Mouse (Mus musculus) C2C12 (cell line): ENCODE results near the gene Nck2.

ENCODE experiments used
- CTCF ChIP-seq: IDR thresholded peaks from one replicate; pipeline ENCODE4 v1.5.1; 2011; ENCODE audit not compliant: control insufficient read depth, insufficient read depth, insufficient read length
- MAX ChIP-seq: IDR thresholded peaks from one replicate; pipeline ENCODE4 v1.6.1; 2011; ENCODE audit warnings: mild to moderate bottlenecking, control low read depth
- MYOG ChIP-seq: IDR thresholded peaks from one replicate; pipeline ENCODE4 v1.6.1; 2011; ENCODE audit not compliant: control insufficient read depth, insufficient read length; ENCODE audit errors: extremely low read depth
- USF1 ChIP-seq: IDR thresholded peaks from one replicate; pipeline ENCODE4 v1.6.1; 2011; ENCODE audit warnings: low read depth, mild to moderate bottlenecking, control low read depth, moderate library complexity

- no peak for TF ChIP-seq CTCF
- no peak for TF ChIP-seq USF1
- no peak for TF ChIP-seq MAX
- no peak for TF ChIP-seq MYOG
Measured at GRCm38 (mm10) chr1:43463941-43464682, 19.7 kb downstream of the Nck2 start.
